Mouse (Mus musculus) olfactory bulb, adult 2 months (tissue): ENCODE data around the gene Uox.

Experiments used
- CTCF ChIP-seq: fragments of 200-500 bp; IDR thresholded peaks from 2 replicates; pipeline ENCODE4 v1.5.1; 2012; ENCODE audit warnings: low read depth, mild to moderate bottlenecking, low read length, moderate library complexity; ENCODE audit not compliant: insufficient read depth
- POLR2A ChIP-seq: fragments of 200-500 bp; IDR thresholded peaks from 2 replicates; pipeline ENCODE4 v1.6.1; 2012; ENCODE audit warnings: mild to moderate bottlenecking, low read depth, low read length, moderate library complexity; ENCODE audit not compliant: insufficient read depth

DNA sequence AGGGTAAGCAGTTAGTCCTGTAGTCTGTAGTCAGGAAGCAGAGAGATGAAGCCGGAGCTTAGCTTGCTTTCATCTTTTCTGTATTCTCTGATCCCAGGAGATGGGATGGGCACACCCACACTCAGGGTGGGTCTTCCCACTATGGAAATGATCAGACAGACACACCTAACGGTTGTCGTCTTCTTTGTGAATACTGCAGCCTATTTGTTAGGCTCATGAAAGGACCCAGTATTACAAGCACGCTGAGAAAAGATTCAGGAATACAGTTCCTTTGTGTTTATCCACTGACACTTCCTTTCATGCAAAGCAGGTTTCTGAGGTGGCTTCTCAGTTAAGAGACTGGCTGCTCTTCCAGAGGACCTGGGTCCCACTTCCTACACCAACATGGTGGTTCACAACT is 41.0 kb downstream of the Uox start:
- TF ChIP-seq CTCF (no peak), POLR2A (no peak)
